Mouse (Mus musculus): ENCODE data around the gene Myh10. TPM values are rescaled to one million over a fixed set of nuclear protein-coding genes. Genes with fewer than 3 reads are reported as not detected.

The Myh10 gene
- polyA plus RNA-seq, 1 experiment, result 5.6 TPM

GRCm38 (mm10) chr11:68656887-68657685 is 34.3 kb upstream of the Myh10 start:
- Histone ChIP-seq H3K27ac (ENCODE audit: control insufficient read depth, insufficient read depth, low read length) (no peak overlapping the region), H3K36me3 (ENCODE audit: control insufficient read depth, insufficient read depth, low read length) (no peaks in the 10 kb centered on the region), H3K4me1 (replicated peaks; ENCODE audit: control insufficient read depth, insufficient read depth, low read length) (no peaks in the 10 kb centered on the region), H3K27me3 (ENCODE audit: control insufficient read depth, insufficient read depth, low read length) (no peaks in the 10 kb centered on the region), H3K4me3 (ENCODE audit: control insufficient read depth, insufficient read depth, low read length) (no peak overlapping the region)
- TF ChIP-seq CTCF (IDR thresholded peaks at IDR 0.05; ENCODE audit: borderline replicate concordance, control insufficient read depth, extremely low read depth, insufficient read depth, low read length, poor library complexity) (no peak), POLR2A (IDR thresholded peaks at IDR 0.05; ENCODE audit: control insufficient read depth, extremely low read depth, insufficient read depth, low read length, poor library complexity) (no peak)
- DNase-seq, result no peak
- WGBS, result 81% methylated on average over 6 of the region's 6 CpGs

- no peaks in the 10 kb centered on the region for H3K4me1 ChIP-seq (replicated peaks; ENCODE audit: control insufficient read depth, insufficient read depth, low read length)
- H3K4me3 ChIP-seq (ENCODE audit: control insufficient read depth, insufficient read depth, low read length), result no peak overlapping the region
- WGBS, result 70% methylated on average over 9 of the region's 9 CpGs
- no peak for DNase-seq
- TF ChIP-seq CTCF (IDR thresholded peaks at IDR 0.05; ENCODE audit: borderline replicate concordance, control insufficient read depth, extremely low read depth, insufficient read depth, low read length, poor library complexity), result no peak
- no peak for TF ChIP-seq POLR2A (IDR thresholded peaks at IDR 0.05; ENCODE audit: control insufficient read depth, extremely low read depth, insufficient read depth, low read length, poor library complexity)
- no peaks in the 10 kb centered on the region for H3K36me3 ChIP-seq (ENCODE audit: control insufficient read depth, insufficient read depth, low read length)
- H3K27ac ChIP-seq (ENCODE audit: control insufficient read depth, insufficient read depth, low read length), result no peak overlapping the region
- no peaks in the 10 kb centered on the region for H3K27me3 ChIP-seq (ENCODE audit: control insufficient read depth, insufficient read depth, low read length)
Measured at GRCm38 (mm10) chr11:68657811-68658210, 33.5 kb upstream of the Myh10 start.

GRCm38 (mm10) chr11:68665331-68665730 is 26.0 kb upstream of the Myh10 start:
- no peaks in the 10 kb centered on the region for H3K27me3 ChIP-seq (ENCODE audit: control insufficient read depth, insufficient read depth, low read length)
- no peak for DNase-seq
- H3K4me1 ChIP-seq (replicated peaks; ENCODE audit: control insufficient read depth, insufficient read depth, low read length), result peaks cover 8% of the 10 kb centered on the region
- 12% methylated on average over 2 of the region's 2 CpGs for WGBS
- no peak overlapping the region for H3K4me3 ChIP-seq (ENCODE audit: control insufficient read depth, insufficient read depth, low read length)
- H3K27ac ChIP-seq (ENCODE audit: control insufficient read depth, insufficient read depth, low read length), result no peak overlapping the region
- H3K36me3 ChIP-seq (ENCODE audit: control insufficient read depth, insufficient read depth, low read length), result no peaks in the 10 kb centered on the region
- TF ChIP-seq POLR2A (IDR thresholded peaks at IDR 0.05; ENCODE audit: control insufficient read depth, extremely low read depth, insufficient read depth, low read length, poor library complexity), result no peak
- no peak for TF ChIP-seq CTCF (IDR thresholded peaks at IDR 0.05; ENCODE audit: borderline replicate concordance, control insufficient read depth, extremely low read depth, insufficient read depth, low read length, poor library complexity)

- TF ChIP-seq CTCF (IDR thresholded peaks at IDR 0.05; ENCODE audit: borderline replicate concordance, control insufficient read depth, extremely low read depth, insufficient read depth, low read length, poor library complexity) (no peak), POLR2A (IDR thresholded peaks at IDR 0.05; ENCODE audit: control insufficient read depth, extremely low read depth, insufficient read depth, low read length, poor library complexity) (no peak)
- H3K36me3 ChIP-seq (ENCODE audit: control insufficient read depth, insufficient read depth, low read length), result no peaks in the 10 kb centered on the region
- no peak overlapping the region for H3K4me3 ChIP-seq (ENCODE audit: control insufficient read depth, insufficient read depth, low read length)
- no peak overlapping the region for H3K27ac ChIP-seq (ENCODE audit: control insufficient read depth, insufficient read depth, low read length)
- 90% methylated on average over 2 of the region's 2 CpGs for WGBS
- peaks cover 8% of the 10 kb centered on the region for H3K4me1 ChIP-seq (replicated peaks; ENCODE audit: control insufficient read depth, insufficient read depth, low read length)
- no peak for DNase-seq
- H3K27me3 ChIP-seq (ENCODE audit: control insufficient read depth, insufficient read depth, low read length), result no peaks in the 10 kb centered on the region
Measured at GRCm38 (mm10) chr11:68666210-68666609, 25.1 kb upstream of the Myh10 start.

- Histone ChIP-seq H3K27me3 (ENCODE audit: control insufficient read depth, insufficient read depth, low read length) (no peaks in the 10 kb centered on the region), H3K27ac (ENCODE audit: control insufficient read depth, insufficient read depth, low read length) (no peak overlapping the region), H3K4me1 (replicated peaks; ENCODE audit: control insufficient read depth, insufficient read depth, low read length) (no peaks in the 10 kb centered on the region), H3K36me3 (ENCODE audit: control insufficient read depth, insufficient read depth, low read length) (no peaks in the 10 kb centered on the region), H3K4me3 (ENCODE audit: control insufficient read depth, insufficient read depth, low read length) (no peak overlapping the region)
- TF ChIP-seq POLR2A (IDR thresholded peaks at IDR 0.05; ENCODE audit: control insufficient read depth, extremely low read depth, insufficient read depth, low read length, poor library complexity) (no peak), CTCF (IDR thresholded peaks at IDR 0.05; ENCODE audit: borderline replicate concordance, control insufficient read depth, extremely low read depth, insufficient read depth, low read length, poor library complexity) (no peak)
- no peak for DNase-seq
- 93% methylated on average over 5 of the region's 5 CpGs for WGBS
Measured at GRCm38 (mm10) chr11:68672270-68672970, 18.9 kb upstream of the Myh10 start.

- no peaks in the 10 kb centered on the region for H3K36me3 ChIP-seq (ENCODE audit: control insufficient read depth, insufficient read depth, low read length)
- DNase-seq, result no peak
- no peaks in the 10 kb centered on the region for H3K4me1 ChIP-seq (replicated peaks; ENCODE audit: control insufficient read depth, insufficient read depth, low read length)
- H3K4me3 ChIP-seq (ENCODE audit: control insufficient read depth, insufficient read depth, low read length), result no peak overlapping the region
- 87% methylated on average over 3 of the region's 3 CpGs for WGBS
- TF ChIP-seq CTCF (IDR thresholded peaks at IDR 0.05; ENCODE audit: borderline replicate concordance, control insufficient read depth, extremely low read depth, insufficient read depth, low read length, poor library complexity), result no peak
- TF ChIP-seq POLR2A (IDR thresholded peaks at IDR 0.05; ENCODE audit: control insufficient read depth, extremely low read depth, insufficient read depth, low read length, poor library complexity), result no peak
- H3K27me3 ChIP-seq (ENCODE audit: control insufficient read depth, insufficient read depth, low read length), result no peaks in the 10 kb centered on the region
- no peak overlapping the region for H3K27ac ChIP-seq (ENCODE audit: control insufficient read depth, insufficient read depth, low read length)
Measured at GRCm38 (mm10) chr11:68674071-68674470, 17.3 kb upstream of the Myh10 start.

All from thymus, adult 2 months (tissue).